Mouse (Mus musculus): ENCODE measurements around the gene Fancc.

The Fancc gene

DNA sequence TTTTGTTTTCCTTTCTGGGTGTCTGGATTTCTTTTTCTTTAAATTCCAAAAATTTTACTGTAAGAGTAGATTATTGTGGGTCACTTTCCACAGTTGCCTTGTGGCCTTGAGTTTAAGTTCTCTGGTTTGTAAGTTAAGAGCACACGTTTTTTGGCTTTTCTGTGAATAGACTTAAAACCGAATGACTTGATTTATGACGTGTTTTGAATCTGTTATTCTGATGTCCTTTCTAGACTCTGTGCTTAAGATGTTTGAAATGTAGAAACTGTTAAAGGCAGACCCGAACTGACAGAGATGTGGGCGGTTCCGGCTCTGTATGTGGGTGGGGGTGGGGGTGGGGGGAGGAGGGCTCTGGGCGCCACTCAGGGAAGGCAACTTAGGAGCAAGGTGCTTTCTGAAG lies 250.0 kb downstream of the Fancc start:
- DNase-seq (ENCODE audit: low spot score in 2 of 2), result no peak

GRCm38 (mm10) chr13:63246332-63246940 lies 250.6 kb downstream of the Fancc start:
- no peak for DNase-seq (ENCODE audit: low spot score in 2 of 2)

GRCm38 (mm10) chr13:63245812-63246211 lies 251.3 kb downstream of the Fancc start:
- DNase-seq (ENCODE audit: low spot score in 2 of 2), result no peak

GRCm38 (mm10) chr13:63245218-63245617 lies 251.9 kb downstream of the Fancc start:
- DNase-seq (ENCODE audit: low spot score in 2 of 2), result no peak

GRCm38 (mm10) chr13:63244425-63244824 lies 252.7 kb downstream of the Fancc start:
- DNase-seq (ENCODE audit: low spot score in 2 of 2), result no peak

DNA sequence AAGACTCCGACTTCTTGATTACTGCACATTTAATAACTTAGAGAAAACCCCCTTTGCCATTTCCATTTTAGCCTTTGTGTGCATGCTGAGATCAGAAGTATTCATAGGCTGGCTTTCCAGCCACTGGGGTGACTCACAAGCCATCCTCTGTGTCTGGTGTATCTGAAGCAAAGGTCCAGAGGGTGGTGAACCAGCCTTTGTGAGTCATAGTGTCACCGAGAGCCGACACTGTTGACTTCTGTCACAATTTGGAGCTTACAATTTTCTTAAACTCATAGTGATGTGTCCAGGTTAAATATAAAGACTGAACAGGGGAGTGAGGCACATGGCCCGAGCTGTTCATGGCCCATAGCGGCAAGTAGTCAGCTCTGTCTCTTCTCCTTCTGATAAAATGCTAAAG lies 253.5 kb downstream of the Fancc start:
- DNase-seq (ENCODE audit: low spot score in 2 of 2), result no peak

DNA sequence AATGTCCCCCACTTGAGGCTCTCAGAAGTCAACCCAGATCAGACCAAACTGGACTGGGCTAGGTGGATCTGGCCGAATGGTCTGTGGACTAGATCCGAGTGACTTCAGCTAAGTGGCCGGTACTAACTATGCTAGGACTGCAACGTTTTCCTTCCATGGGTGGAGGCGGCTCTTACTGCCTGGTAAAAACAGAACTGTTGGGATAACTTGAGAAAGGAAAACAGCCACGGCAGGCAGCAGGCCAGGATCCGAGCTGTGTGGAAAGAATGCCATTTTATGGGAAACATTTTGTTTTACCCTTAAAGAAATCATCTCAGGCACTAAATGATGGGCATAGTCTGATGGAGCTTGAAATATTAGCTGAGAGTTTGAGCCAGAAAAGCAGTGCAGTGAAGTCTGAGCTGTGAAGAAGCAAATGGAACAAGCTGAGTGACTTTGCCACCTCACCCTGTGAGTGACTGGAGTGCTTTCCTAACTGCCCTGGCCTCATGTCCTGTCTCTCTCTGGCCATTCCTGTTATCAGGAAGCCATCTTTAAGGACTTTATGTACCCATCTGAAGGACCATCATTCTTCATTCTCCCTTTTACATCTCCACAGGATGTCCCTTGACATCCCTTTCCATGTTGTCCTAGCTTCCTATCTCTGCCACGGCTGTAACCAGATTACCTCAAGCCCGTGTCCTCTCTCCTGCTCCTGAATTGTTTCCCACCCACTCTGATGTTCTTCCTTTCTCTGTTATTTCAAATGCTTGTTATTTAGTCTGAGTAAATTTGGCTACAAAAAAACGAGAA lies 254.5 kb downstream of the Fancc start:
- peak in 1 of 2 experiments; percentile 54 for DNase-seq (ENCODE audit: low spot score in 2 of 2)

- DNase-seq (ENCODE audit: low spot score in 2 of 2), result no peak
Measured at GRCm38 (mm10) chr13:63241665-63242064, 255.4 kb downstream of the Fancc start.

GRCm38 (mm10) chr13:63240835-63241234 lies 256.2 kb downstream of the Fancc start:
- peak in 1 of 2 experiments; percentile 58 for DNase-seq (ENCODE audit: low spot score in 2 of 2)

GRCm38 (mm10) chr13:63239877-63240671 lies 257.0 kb downstream of the Fancc start:
- DNase-seq (ENCODE audit: low spot score in 2 of 2), result peak; percentile 72 to 75

DNA sequence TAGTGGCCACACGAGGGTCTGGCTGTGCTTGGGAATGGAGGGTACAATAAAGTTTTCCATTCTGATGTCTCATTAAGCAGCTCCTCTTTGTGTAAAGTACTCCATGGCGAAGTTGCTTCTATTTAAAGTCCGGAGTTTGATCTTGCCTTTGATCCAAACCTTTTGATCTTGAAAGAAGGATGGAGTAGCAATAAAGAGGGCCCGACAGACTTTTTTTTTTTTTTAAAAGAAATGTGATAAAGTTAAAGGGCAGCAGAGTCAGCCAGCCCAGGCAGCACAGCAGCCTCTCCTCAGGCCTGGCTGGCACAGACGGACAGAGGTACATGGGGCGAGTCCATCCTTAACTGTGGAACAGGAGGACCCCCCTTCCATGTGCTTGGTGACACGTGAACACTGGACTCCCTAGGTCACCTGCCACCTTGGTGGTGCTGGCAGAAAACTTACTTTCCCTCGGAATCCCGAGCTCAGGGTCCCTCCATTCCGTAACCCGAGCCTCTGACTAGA lies 257.7 kb downstream of the Fancc start:
- no peak for DNase-seq (ENCODE audit: low spot score in 2 of 2)

GRCm38 (mm10) chr13:63238045-63238444 lies 259.0 kb downstream of the Fancc start:
- no peak for DNase-seq (ENCODE audit: low spot score in 2 of 2)

DNA sequence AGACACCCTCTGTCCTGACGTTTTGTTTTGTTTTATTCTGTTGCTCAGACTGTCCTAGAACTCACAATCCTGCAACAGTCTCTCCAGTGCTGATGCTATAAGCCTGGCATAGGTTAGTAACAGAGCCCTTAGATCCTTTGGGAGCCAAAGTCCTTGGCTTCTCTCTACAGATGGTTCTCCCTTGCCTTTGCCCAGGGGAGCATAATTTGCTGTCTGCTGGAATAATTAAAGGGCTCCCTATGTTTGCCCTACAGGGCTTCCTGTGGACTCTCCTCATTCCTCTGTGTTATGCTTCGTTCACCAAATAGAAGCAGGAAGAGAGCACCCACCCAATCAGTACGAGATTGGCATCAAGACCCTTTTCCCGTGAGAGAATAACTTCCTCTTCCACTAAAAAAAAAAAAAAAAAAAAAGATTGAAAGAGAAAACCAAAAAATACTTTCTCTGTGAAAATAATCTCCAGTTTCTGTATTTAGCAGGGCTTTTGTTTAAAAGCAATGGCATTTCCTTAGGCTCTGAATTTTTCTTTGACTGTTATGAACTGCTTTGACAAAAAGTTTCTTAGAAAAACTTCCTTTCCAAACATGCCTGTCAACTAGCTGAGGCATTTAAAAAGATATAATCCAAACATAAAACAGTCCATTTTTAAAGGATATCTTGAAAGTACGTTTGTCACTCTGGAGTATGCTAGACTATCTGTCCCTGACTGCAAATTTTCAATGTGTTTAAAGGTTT lies 260.8 kb downstream of the Fancc start:
- DNase-seq (ENCODE audit: low spot score in 2 of 2), result no peak

DNA sequence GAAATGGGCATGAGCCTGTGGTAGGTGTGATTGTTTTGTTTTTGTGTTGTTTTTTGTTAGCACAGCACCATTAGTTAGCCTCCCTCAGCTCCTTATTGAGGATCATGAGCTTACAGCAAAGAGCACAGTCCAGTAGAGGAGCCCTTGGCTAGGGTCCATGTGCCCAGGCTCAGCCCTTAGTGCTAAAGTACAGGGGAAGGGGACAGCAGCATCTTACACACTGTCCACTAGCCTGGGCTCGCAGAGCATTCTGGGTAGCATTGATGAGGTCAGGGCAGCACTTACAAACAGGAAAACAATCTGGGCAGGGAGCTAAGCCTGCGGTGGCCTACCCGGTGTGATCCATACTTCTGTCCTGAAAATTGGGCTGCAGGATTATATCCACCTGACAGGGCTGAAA lies 261.5 kb downstream of the Fancc start:
- DNase-seq (ENCODE audit: low spot score in 2 of 2), result no peak
